Mouse (Mus musculus): ENCODE results near the gene Gm973. TPM values are rescaled to one million over a fixed set of nuclear protein-coding genes. Genes with fewer than 3 reads are reported as not detected.
"Not testable (repeated sequence)": the region's sequence is repeated elsewhere in the genome, so short reads cannot be mapped to it uniquely, and the experiment has no call there.

Gm973 gene
- total RNA-seq, 2 experiments from 2014 or later = 1.9 to 2.2 TPM

DNA sequence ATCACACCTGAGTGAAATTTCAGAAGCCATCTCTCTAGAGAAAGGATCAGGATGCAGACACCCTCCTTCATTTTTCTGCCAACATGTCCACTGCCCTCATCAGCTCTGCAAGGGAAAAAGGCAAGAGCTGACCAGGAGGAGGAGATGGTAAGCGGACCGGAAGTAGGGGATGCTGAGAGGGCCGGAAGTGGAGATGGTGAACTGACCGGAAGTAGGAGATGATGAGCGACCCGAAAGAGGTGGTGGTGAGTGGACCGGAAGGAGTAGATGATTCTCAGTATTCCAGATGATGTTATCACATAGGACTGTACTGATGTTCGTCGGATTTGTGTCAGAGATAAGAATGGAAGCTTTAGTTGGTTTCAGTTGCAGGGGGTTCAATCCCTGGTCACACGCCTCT, 103.1 kb downstream of the Gm973 start:
- DNase-seq (ENCODE audit: low spot score in 2 of 2) = no peak

DNA sequence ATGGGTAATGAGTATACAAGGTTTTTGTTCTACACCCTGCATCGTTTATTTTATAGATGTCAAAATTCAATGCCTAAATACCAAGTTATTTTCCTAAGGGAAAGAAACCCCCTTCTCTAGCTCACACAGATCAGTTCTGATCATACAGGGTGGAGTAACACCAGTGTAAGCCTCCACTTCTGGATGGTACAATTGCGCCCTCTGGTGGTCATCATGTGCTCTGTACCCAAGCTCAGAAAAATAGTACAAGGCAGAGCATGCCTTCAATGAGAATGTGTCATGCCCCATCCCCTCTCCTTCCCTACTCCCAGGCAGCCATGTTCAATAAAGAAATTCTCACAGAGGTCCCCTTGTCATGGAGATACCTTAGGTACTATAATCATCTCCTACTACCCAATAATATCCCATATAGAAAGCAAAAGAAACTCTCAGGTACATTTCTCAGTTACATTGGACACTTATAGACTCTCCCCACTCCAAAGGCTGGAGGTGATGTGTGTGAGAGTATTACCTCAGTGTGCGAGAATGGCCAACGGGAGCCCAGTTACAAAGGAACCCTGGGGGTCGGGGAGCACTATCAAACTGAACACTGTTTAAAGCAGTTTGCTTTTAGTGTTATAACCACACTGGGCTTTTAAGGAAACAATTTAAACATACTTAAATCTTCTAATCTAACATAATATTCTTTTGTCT, 107.4 kb downstream of the Gm973 start:
- peak; percentile 47 to 63 for DNase-seq (ENCODE audit: low spot score in 2 of 2)

DNA sequence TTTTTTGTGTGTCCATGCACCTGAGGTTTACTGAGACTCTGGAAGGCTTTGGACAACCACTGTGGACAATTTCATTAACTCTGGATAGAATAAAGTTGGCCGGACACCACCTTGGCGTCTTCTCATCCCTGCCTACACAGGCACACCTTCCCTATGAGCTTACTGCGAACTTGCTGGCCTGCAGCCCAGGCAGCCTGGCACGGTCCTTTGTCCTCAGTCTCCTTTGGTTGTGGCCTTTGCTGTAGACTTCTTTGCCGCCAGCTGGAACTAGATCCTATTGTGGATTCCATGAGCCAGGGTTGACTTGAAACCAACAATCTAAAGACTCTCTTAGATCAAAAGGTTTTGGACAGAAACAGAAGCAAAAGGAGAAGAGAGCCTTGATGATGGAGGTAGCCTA, 109.3 kb downstream of the Gm973 start:
- no peak for DNase-seq (ENCODE audit: low spot score in 2 of 2)

DNA sequence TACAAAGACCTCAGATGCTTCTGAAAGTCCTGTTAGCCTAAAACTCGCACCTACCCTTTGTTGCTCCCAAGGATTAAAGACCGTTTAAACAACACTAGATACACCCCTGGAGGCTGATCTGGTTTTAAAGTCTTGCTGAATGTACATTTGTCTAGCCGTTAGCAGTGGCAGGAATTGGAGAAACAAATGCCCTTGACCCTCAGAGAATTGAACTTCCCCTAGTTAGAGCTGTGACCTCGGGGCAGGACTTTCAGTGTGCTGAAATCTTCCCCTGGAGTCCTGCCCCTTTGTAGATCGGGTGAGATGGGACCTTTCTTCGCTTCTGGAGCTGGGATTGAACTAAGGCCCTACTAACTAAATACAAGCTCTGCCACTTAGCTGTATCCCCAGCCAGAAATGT, 113.1 kb downstream of the Gm973 start:
- no peak for DNase-seq (ENCODE audit: low spot score in 2 of 2)

DNA sequence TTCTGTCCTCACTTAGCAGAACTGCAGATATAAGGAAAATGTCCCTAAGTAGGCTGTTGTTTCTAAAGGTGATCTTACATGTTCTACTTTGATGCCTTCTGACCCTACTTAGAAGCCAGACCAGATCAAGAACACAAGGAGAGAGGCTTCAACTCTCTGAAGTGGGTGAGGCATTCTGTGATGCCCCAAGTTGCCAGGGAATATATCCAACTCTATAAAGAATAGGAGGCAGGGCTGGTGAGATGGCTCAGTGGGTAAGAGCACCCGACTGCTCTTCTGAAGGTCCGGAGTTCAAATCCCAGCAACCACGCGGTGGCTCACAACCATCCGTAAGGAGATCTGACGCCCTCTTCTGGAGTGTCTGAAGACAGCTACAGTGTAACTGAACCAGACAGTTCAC, 114.3 kb downstream of the Gm973 start:
- not testable (repeated sequence) for DNase-seq (ENCODE audit: low spot score in 2 of 2)

DNA sequence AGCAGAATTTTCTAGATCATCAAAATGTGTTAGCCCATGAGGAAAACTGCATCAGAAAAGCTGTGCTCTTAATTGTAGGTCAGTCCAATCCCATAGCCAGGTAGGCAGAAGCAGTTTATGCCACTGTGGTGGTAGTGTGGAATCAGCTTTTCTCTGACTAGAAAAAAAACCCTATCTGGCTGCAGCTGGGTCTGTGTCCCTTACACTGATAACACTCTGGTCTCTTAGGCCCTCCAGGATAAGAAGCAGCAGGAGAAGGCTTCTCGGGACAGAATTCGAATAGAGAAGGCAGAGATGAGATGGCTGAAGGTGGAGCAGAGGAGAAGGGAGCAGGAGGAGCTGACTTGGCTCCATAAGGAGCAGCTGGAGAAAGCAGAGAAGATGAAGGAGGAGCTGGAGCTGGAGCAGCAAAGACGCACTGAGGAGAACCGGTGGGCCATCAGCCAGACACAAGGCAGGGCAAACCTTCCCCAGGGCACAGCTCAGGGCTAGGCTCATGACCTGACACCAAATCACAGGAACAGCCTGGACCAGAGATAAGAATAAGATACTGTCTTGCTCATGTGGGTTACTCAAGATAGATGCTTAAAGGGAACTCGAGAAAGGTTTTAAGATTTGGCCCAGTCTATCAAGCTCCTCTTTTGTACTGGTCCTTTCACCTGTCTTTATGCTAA, 116.1 kb downstream of the Gm973 start:
- no peak for DNase-seq (ENCODE audit: low spot score in 2 of 2)

DNA sequence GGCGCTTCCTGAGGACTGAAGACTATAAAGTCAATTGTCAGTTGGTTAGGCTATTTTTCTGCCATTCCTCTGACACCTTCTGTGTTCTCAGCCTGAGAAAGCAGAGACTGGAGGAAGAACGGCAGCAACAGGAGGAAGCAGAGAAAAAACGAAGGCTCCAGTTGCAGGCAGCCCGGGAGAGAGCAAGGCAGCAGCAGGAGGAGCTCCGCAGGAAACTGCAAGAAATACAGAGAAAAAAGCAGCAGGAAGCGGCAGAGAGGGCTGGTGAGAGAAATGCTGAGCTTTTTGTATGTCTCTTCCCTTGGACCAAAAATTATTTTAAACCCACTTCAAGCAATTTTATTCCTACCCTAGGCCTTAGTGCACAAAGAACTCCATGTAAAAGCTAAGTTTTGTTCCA, 117.0 kb downstream of the Gm973 start:
- no peak for DNase-seq (ENCODE audit: low spot score in 2 of 2)

DNA sequence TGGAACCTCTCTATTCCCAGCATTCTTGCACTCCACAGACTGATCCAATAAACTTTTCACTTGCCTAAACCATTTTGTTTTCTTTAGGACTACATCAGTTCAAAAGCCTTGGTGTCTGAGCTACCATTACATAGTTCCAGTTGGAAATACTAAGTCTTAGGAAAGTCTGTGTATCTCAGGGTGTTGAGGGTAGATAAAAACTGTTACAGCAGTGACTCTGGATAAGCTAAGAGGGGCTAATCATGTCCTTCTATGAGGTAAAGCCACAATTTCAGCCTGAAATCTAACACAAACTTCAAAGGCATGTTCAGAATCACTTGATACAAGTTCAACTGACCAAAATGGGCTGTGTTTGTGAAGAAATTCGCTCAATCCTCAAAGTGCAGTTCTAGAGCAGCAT, 120.3 kb downstream of the Gm973 start:
- no peak for DNase-seq (ENCODE audit: low spot score in 2 of 2)

DNA sequence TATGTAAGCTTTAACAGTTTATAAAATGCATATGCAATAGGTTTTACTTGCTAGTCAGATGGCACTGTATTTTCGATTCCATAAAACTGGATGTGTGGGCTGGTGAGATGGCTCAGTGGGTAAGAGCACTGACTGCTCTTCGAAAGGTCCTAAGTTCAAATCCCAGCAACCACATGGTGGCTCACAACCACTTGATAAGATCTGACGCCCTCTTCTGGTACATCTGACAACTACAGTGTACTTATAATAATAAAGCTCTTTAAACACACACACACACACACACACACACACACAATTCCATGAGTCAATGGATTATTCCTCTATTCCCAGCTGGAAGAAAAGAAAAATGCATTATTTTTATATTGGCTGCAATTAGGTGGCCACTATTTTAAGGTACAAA, 122.3 kb downstream of the Gm973 start:
- DNase-seq (ENCODE audit: low spot score in 2 of 2) = no peak

DNA sequence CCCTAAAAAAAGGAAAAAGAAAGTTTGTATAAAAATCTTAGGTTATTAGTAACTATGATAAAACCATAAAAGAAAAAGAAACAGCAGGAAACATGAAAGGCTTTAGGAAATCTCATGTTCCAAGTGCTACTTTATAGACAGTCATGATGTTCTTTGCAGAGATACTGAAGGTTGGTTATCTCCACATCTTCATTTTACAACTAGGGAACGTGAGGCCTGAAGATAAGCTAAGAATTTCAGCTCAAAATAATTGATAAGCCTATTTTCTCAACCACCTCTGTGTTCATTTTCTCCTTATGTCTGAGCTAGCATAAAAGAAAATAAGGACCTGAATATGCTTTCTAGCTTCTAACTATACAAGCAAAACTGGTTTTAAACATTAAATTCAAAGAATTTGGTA, 126.4 kb downstream of the Gm973 start:
- no peak for DNase-seq (ENCODE audit: low spot score in 2 of 2)

DNA sequence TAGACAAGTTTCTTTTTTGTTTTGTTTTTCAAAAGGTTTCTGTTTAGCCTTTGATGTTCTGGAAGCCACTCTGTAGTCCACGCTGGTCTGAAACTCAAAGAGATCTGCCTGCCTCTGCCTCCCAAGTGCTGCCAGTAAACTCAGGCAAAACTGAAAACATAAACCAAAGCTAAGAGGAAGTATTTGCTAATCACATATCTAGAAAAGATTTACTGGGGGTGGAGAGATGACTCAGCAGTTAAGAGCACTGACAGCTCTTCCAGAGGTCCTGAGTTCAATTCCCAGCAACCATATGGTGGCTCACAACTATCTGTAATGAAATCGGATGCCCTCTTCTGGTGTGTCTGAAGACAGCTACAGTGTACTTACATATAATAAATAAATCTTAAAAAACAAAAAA, 130.4 kb downstream of the Gm973 start:
- DNase-seq (ENCODE audit: low spot score in 2 of 2) = not testable (repeated sequence)

DNA sequence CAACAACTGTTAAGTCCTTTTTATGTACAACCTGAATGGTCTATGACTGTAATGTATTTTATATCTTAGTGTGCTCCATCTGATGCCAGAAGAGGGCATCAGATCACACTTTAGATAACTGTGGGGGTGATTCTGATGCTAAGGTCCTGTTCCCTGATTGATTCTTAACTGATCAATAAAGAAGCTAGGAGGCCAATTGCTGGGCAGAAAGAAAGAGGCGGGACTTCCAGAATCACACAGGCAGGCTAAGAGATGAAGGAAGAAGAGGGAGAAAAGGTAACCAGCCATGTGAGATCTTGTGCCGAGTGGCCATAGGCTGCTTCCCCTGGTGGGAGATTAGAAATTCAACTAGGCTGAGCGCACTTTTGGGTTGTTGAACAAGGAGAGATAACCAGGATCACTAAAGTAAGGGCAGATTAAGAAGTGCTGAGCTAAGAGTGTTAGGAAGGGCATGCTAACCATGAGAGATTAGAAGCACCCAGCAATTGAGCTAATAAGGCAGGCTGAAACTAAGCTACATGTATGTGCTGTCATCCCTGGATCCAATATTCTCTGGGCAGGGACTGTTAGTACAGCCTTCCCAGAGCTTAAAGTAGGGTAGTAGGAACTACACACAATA, 135.2 kb downstream of the Gm973 start:
- DNase-seq (ENCODE audit: low spot score in 2 of 2) = no peak

DNA sequence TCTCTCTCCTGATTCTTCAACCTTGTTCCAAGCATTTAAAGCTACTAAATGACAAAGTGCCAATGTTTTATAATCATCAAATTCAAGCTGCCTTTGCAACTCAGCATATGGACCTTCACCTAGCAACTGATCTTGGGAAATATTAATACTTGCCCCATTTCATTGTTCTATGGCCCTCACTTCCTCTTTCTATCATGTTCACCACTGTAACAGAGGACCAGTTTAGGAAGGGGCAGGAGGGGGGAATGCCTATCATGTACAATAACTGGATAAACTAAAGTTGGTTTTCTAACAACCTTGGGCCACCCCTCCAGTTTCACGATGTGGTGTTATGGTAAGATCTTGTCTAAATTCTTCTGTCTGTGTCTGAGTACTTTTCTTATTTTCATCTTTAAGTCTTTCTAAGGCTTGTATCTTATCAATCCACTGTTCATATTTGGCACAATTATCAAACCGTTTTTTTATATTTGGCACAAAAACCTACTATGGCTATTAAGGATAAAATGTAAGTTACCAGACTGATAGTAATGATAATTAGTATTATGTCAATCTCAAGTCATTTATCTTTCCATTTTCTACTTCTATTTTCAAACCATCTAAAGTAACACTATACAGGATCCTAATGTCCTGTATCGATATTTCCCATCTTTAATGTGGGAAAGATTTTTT, 137.3 kb downstream of the Gm973 start:
- no peak for DNase-seq (ENCODE audit: low spot score in 2 of 2)

DNA sequence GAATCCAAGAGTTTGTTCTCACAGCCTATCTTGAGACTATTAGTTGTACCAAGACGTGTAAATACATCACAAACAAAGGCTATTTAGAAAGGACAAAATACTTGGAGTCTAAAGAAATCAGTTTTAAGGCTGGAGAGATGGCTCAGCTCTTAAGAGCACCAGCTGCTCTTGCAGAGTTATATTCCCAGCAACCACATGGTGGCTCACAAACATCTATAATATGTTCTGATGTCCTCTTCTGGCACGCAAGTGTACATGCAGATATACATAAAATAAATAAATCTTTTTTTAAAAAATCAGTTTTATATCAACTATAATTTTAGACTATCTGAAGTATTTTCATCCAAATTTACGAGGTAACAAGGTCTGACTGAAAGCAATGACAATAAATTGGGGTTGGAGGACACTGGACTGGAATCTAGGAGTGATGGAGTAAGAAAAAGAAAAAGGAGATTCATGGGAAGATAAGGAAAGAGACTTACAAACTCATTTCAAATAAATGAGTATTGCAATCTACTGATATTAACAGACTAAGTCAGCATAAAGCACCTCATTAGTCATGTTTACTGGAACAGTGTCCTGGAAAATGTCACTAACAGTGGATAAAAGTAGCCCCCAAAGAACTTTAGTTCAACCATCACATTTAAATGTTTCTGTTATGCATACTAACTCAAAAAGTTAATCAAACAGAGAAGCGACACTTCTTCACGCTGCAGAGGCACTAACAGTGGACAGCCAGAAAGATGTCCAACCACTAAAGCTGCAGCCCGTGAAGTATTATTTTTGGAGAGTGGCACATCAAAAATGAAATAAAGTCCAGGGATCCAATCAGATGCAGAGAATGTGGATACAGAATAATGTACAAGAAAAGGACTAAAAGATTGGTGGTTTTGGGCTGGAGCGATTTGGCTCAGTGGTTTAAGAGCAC, 140.4 kb downstream of the Gm973 start:
- no peak for DNase-seq (ENCODE audit: low spot score in 2 of 2)

DNA sequence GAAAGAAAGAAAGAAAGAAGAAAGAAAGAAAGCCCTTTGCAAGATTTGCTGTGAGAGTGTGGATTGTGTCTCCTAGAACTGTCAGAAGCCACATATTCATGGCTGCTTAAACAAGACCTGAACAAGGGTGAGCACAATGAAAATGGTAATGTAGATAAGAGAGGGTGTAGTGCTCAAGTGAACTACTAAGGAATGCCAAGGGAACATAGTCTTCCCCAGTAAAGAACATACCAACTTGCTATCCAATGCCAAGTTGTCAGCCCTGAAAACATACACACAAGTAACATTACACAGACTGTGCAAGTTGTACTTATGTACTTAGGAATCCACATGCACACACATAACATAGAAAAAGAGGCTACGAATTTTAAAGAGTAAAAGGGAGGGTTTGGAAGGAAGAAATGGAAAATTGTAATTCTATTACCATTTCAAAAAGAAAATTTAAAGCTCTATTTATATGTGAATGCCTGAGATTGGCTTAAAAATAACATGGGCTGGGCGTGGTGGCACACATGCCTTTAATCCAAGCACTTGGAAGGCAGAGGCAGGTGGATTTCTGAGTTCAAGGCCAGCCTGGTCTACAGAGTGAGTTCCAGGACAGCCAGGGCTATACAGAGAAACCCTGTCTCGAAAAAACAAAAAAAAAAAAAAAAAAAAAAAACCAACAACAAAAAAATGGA, 147.5 kb downstream of the Gm973 start:
- DNase-seq (ENCODE audit: low spot score in 2 of 2) = no peak

DNA sequence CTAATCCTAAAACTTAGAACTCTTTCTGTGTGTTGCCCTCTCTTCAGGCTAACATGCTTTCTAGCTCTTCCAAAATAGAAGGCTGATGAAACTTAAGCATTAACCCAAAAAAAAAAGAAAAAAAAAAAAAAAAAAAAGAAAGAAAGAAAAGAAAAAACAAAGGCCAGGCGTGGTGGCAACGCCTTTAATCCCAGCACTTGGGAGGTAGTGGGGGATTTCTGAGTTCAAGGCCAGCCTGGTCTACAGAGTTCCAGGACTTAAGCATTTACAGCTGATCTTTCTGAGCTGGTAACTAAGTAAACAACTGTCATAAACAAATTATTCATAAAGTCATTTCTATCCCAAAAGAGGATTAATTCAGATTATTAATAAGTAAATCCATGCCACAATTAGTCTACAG, 152.8 kb downstream of the Gm973 start:
- DNase-seq (ENCODE audit: low spot score in 2 of 2) = no peak

DNA sequence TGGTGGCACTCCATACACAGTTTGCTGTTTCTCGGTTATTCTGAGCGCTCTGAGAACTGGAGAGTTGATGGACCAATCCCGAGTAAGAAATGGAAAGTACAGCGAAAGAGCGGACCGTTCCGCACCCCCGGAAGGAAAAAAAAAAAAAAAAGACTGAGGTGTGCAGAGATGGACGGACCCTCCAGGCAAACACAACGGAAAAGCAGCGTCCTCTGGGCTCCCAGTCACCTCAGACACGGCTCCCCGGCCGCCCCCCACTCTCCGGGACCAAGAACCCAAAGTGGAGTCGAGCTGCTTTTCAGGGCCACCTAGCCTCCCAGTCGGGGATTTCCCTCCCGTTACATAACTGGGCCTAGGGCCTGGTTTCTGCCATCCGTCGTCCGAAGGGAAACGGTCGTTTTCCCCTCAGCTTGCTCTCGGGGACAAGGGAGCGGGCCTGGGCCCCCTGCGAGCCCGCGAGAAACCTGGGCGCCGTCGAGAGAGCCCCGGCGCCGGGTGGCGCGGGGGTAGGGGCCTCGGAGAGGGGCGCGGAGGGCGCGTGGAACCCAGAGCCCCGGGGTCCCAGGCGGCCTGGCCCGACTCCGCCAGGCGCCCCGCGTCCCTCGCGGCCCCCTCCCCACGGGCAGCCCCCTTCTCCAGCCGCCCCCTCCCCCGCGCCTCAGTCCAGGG, 154.0 kb downstream of the Gm973 start:
- DNase-seq (ENCODE audit: low spot score in 2 of 2) = no peak

DNA sequence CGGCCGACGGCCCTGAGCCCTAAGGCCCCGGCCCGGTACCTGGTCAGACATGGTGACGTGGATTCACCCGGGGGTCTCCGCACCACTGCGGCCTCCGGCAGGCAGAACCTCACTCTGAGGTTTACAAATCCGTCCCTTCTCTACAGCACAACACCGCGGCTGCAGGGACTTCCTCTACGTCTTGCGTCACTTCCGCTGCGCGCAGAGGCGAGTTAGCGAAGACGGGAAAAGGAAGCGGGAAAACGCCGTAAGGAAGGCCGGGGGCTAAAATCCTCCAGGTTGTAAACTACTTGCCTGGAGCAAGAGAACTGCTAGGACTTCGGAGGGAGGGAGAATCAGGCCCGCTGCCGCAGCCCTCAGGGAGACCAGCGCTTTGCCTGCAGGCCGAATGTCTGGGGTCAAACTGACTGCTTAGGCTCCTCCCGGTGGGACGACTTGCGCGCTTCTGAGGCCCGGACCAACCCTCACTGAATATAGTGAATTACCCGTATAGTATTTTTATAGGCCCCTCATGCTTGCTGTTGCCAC, 154.6 kb downstream of the Gm973 start, which contains the start of gene Sumo1:
Gene Sumo1, minus strand, starts transcription at position 194 of the 528 bp plus-strand sequence.
- DNase-seq (ENCODE audit: low spot score in 2 of 2) = peak; percentile 65 to 90

DNA sequence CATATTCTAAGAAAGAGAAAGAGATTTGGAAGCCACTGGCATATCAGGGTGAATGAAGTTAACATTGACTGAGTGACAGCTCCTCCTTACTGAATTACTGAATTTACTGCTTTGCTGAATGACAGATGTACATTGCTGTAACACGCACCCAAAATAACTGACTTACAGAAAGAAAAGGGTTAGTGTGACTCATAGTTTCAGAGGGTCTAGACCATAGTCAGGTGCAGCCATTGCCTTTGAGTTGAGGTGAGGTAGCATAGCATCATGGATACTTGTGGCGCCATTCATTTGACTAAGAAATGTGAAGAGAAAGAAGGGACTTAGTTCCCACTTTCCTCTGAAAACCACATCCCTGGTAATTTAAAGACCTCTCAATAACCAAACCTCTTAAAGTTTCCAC, 157.6 kb downstream of the Gm973 start:
- no peak for DNase-seq (ENCODE audit: low spot score in 2 of 2)

All from gastrocnemius, postnatal 4 days (tissue).